Mouse (Mus musculus) adrenal gland, adult (tissue): ENCODE results near the gene Actl9.
A peak's percentile ranks its signal among the peaks of the same experiment; 100 is the strongest.

ENCODE experiments used
- DNase-seq, 2 experiments: peaks; one replicate each; pipeline ENCODE4 v3.0.0; 2022 to 2023; ENCODE audit warnings: low spot score in 1 of 2; ENCODE audit not compliant: inconsistent age in 2 of 2

Actl9 gene

GRCm38 (mm10) chr17:33432019-33432946 is at the start of gene Actl9:
Gene Actl9 (plus strand): TSS chr17:33432896.
- DNase-seq = no peak

- DNase-seq = peak in 1 of 2 experiments; percentile 9
These were observed 47.0 kb upstream of the Actl9 start for GRCm38 (mm10) chr17:33385705-33386104.

GRCm38 (mm10) chr17:33392271-33392670 is 40.4 kb upstream of the Actl9 start:
- no peak for DNase-seq

- peak; percentile 89 to 97 for DNase-seq
These were observed 38.3 kb upstream of the Actl9 start, which contains the start of gene Zfp101 for GRCm38 (mm10) chr17:33394182-33395034. Gene Zfp101 (minus strand): TSS chr17:33394641.

GRCm38 (mm10) chr17:33439148-33439547 is 6.5 kb downstream of the Actl9 start:
- DNase-seq = peak; percentile 55 to 91

- peak; percentile 10 to 37 for DNase-seq
These were observed 7.2 kb downstream of the Actl9 start for GRCm38 (mm10) chr17:33439922-33440321.

GRCm38 (mm10) chr17:33441159-33441558 is 8.5 kb downstream of the Actl9 start:
- no peak for DNase-seq

GRCm38 (mm10) chr17:33456631-33457030 is 23.9 kb downstream of the Actl9 start:
- DNase-seq = no peak

- DNase-seq = no peak
These were observed 38.5 kb downstream of the Actl9 start for GRCm38 (mm10) chr17:33471206-33471605.
